Mouse (Mus musculus) small intestine, adult 2 months (tissue): ENCODE results near the gene Tnfrsf21.
A peak's percentile ranks its signal among the peaks of the same experiment; 100 is the strongest.

Experiments used
- CTCF ChIP-seq: fragments of 200-500 bp; IDR thresholded peaks from 2 replicates; pipeline ENCODE4 v1.5.1; 2012; ENCODE audit warnings: low read depth, mild to moderate bottlenecking, control low read depth, inconsistent platforms, low read length, moderate library complexity, mixed read lengths; ENCODE audit not compliant: insufficient replicate concordance, insufficient read length; ENCODE audit errors: extremely low read depth
- POLR2A ChIP-seq: fragments of 200-500 bp; IDR thresholded peaks from 2 replicates; pipeline ENCODE4 v1.6.1; 2012; ENCODE audit warnings: low read depth, mild to moderate bottlenecking, control low read depth, inconsistent platforms, low read length, moderate library complexity

GRCm38 (mm10) chr17:43016371-43017331, at the start of gene Tnfrsf21:
- TF ChIP-seq CTCF (peak; percentile 84; the same call in 1 of the 2 replicates), POLR2A (peak; percentile 58; the same call in 1 of the 2 replicates)
